Mouse (Mus musculus): ENCODE measurements at regions not wholly inside any gene's neighbourhood (a gene's known extent, or its start where the extent isn't known, plus 50 kb on each side); places are given as distances from the start of the nearest gene placed in this dataset.

GRCm38 (mm10) chr11:112366715-112367114, 415.3 kb upstream of the Sox9 start:
- Histone ChIP-seq H3K9me3 (ENCODE audit: low read length) (no peaks in the 10 kb centered on the region), H3K4me2 (replicated peaks; ENCODE audit: low read depth, low read length) (no peak overlapping the region), H3K4me1 (ENCODE audit: insufficient read depth, low read length) (no peaks in the 10 kb centered on the region), H3K4me3 (ENCODE audit: low read length) (no peak overlapping the region), H3K27ac (ENCODE audit: low read length) (no peak overlapping the region), H3K9ac (replicated peaks; ENCODE audit: low read length) (no peak overlapping the region), H3K36me3 (ENCODE audit: insufficient read depth, low read length) (no peaks in the 10 kb centered on the region), H3K27me3 (ENCODE audit: insufficient read depth, low read length) (no peaks in the 10 kb centered on the region)
- WGBS, result 92% methylated on average over 4 of the region's 4 CpGs
- no peak for ATAC-seq (ENCODE audit: low FRiP score, low TSS enrichment)

- no peak overlapping the region for H3K9ac ChIP-seq (replicated peaks; ENCODE audit: low read length)
- H3K27me3 ChIP-seq (ENCODE audit: insufficient read depth, low read length), result no peaks in the 10 kb centered on the region
- H3K4me2 ChIP-seq (replicated peaks; ENCODE audit: low read depth, low read length), result no peak overlapping the region
- no peaks in the 10 kb centered on the region for H3K9me3 ChIP-seq (ENCODE audit: low read length)
- WGBS, result 91% methylated on average over 4 of the region's 4 CpGs
- H3K36me3 ChIP-seq (ENCODE audit: insufficient read depth, low read length), result no peaks in the 10 kb centered on the region
- H3K4me3 ChIP-seq (ENCODE audit: low read length), result no peak overlapping the region
- no peak overlapping the region for H3K27ac ChIP-seq (ENCODE audit: low read length)
- no peak for ATAC-seq (ENCODE audit: low FRiP score, low TSS enrichment)
- H3K4me1 ChIP-seq (ENCODE audit: insufficient read depth, low read length), result no peaks in the 10 kb centered on the region
Observed at GRCm38 (mm10) chr11:112370941-112371340, 411.1 kb upstream of the Sox9 start.

GRCm38 (mm10) chr11:112400069-112400468, 382.0 kb upstream of the Sox9 start:
- 96% methylated on average over 3 of the region's 3 CpGs for WGBS
- no peaks in the 10 kb centered on the region for H3K4me1 ChIP-seq (ENCODE audit: insufficient read depth, low read length)
- H3K9me3 ChIP-seq (ENCODE audit: low read length), result no peaks in the 10 kb centered on the region
- no peak overlapping the region for H3K27ac ChIP-seq (ENCODE audit: low read length)
- H3K4me2 ChIP-seq (replicated peaks; ENCODE audit: low read depth, low read length), result no peak overlapping the region
- no peaks in the 10 kb centered on the region for H3K27me3 ChIP-seq (ENCODE audit: insufficient read depth, low read length)
- no peak overlapping the region for H3K9ac ChIP-seq (replicated peaks; ENCODE audit: low read length)
- no peaks in the 10 kb centered on the region for H3K36me3 ChIP-seq (ENCODE audit: insufficient read depth, low read length)
- ATAC-seq (ENCODE audit: low FRiP score, low TSS enrichment), result no peak
- no peak overlapping the region for H3K4me3 ChIP-seq (ENCODE audit: low read length)

GRCm38 (mm10) chr11:112407681-112408080, 374.3 kb upstream of the Sox9 start:
- no peaks in the 10 kb centered on the region for H3K9me3 ChIP-seq (ENCODE audit: low read length)
- H3K27me3 ChIP-seq (ENCODE audit: insufficient read depth, low read length), result no peaks in the 10 kb centered on the region
- no peak overlapping the region for H3K27ac ChIP-seq (ENCODE audit: low read length)
- H3K9ac ChIP-seq (replicated peaks; ENCODE audit: low read length), result no peak overlapping the region
- no peak overlapping the region for H3K4me2 ChIP-seq (replicated peaks; ENCODE audit: low read depth, low read length)
- no peak overlapping the region for H3K4me3 ChIP-seq (ENCODE audit: low read length)
- no peaks in the 10 kb centered on the region for H3K36me3 ChIP-seq (ENCODE audit: insufficient read depth, low read length)
- H3K4me1 ChIP-seq (ENCODE audit: insufficient read depth, low read length), result no peaks in the 10 kb centered on the region
- ATAC-seq (ENCODE audit: low FRiP score, low TSS enrichment), result no peak
- WGBS, result 91% methylated on average over 8 of the region's 8 CpGs

- Histone ChIP-seq H3K36me3 (ENCODE audit: insufficient read depth, low read length) (no peaks in the 10 kb centered on the region), H3K9ac (replicated peaks; ENCODE audit: low read length) (no peak overlapping the region), H3K4me1 (ENCODE audit: insufficient read depth, low read length) (no peaks in the 10 kb centered on the region), H3K4me2 (replicated peaks; ENCODE audit: low read depth, low read length) (no peak overlapping the region), H3K4me3 (ENCODE audit: low read length) (no peak overlapping the region), H3K27me3 (ENCODE audit: insufficient read depth, low read length) (no peaks in the 10 kb centered on the region), H3K9me3 (ENCODE audit: low read length) (no peaks in the 10 kb centered on the region), H3K27ac (ENCODE audit: low read length) (no peak overlapping the region)
- ATAC-seq (ENCODE audit: low FRiP score, low TSS enrichment), result no peak
- 36% methylated on average over 4 of the region's 4 CpGs for WGBS
Observed at GRCm38 (mm10) chr11:112412434-112412833, 369.6 kb upstream of the Sox9 start.

GRCm38 (mm10) chr11:112442639-112443038, 339.4 kb upstream of the Sox9 start:
- Histone ChIP-seq H3K9me3 (ENCODE audit: low read length) (no peaks in the 10 kb centered on the region), H3K4me2 (replicated peaks; ENCODE audit: low read depth, low read length) (no peak overlapping the region), H3K27me3 (ENCODE audit: insufficient read depth, low read length) (no peaks in the 10 kb centered on the region), H3K9ac (replicated peaks; ENCODE audit: low read length) (no peak overlapping the region), H3K4me1 (ENCODE audit: insufficient read depth, low read length) (no peaks in the 10 kb centered on the region), H3K27ac (ENCODE audit: low read length) (no peak overlapping the region), H3K36me3 (ENCODE audit: insufficient read depth, low read length) (no peaks in the 10 kb centered on the region), H3K4me3 (ENCODE audit: low read length) (no peak overlapping the region)
- WGBS, result 90% methylated on average over 1 of the region's 1 CpGs
- ATAC-seq (ENCODE audit: low FRiP score, low TSS enrichment), result no peak

GRCm38 (mm10) chr11:112443890-112444289, 338.1 kb upstream of the Sox9 start:
- Histone ChIP-seq H3K4me3 (ENCODE audit: low read length) (no peak overlapping the region), H3K4me2 (replicated peaks; ENCODE audit: low read depth, low read length) (no peak overlapping the region), H3K36me3 (ENCODE audit: insufficient read depth, low read length) (no peaks in the 10 kb centered on the region), H3K9ac (replicated peaks; ENCODE audit: low read length) (no peak overlapping the region), H3K9me3 (ENCODE audit: low read length) (no peaks in the 10 kb centered on the region), H3K27ac (ENCODE audit: low read length) (no peak overlapping the region), H3K4me1 (ENCODE audit: insufficient read depth, low read length) (no peaks in the 10 kb centered on the region), H3K27me3 (ENCODE audit: insufficient read depth, low read length) (no peaks in the 10 kb centered on the region)
- 81% methylated on average over 4 of the region's 4 CpGs for WGBS
- ATAC-seq (ENCODE audit: low FRiP score, low TSS enrichment), result no peak

- ATAC-seq (ENCODE audit: low FRiP score, low TSS enrichment), result no peak
- Histone ChIP-seq H3K4me1 (ENCODE audit: insufficient read depth, low read length) (no peaks in the 10 kb centered on the region), H3K27ac (ENCODE audit: low read length) (no peak overlapping the region), H3K36me3 (ENCODE audit: insufficient read depth, low read length) (no peaks in the 10 kb centered on the region), H3K9ac (replicated peaks; ENCODE audit: low read length) (no peak overlapping the region), H3K4me2 (replicated peaks; ENCODE audit: low read depth, low read length) (no peak overlapping the region), H3K27me3 (ENCODE audit: insufficient read depth, low read length) (no peaks in the 10 kb centered on the region), H3K4me3 (ENCODE audit: low read length) (no peak overlapping the region), H3K9me3 (ENCODE audit: low read length) (no peaks in the 10 kb centered on the region)
- 56% methylated on average over 5 of the region's 5 CpGs for WGBS
Observed at GRCm38 (mm10) chr11:112449632-112450031, 332.4 kb upstream of the Sox9 start.

- no peak overlapping the region for H3K9ac ChIP-seq (replicated peaks; ENCODE audit: low read length)
- H3K9me3 ChIP-seq (ENCODE audit: low read length), result no peaks in the 10 kb centered on the region
- WGBS, result 28% methylated on average over 6 of the region's 6 CpGs
- H3K27ac ChIP-seq (ENCODE audit: low read length), result no peak overlapping the region
- no peak overlapping the region for H3K4me2 ChIP-seq (replicated peaks; ENCODE audit: low read depth, low read length)
- ATAC-seq (ENCODE audit: low FRiP score, low TSS enrichment), result no peak
- H3K4me3 ChIP-seq (ENCODE audit: low read length), result no peak overlapping the region
- no peaks in the 10 kb centered on the region for H3K4me1 ChIP-seq (ENCODE audit: insufficient read depth, low read length)
- H3K36me3 ChIP-seq (ENCODE audit: insufficient read depth, low read length), result no peaks in the 10 kb centered on the region
- H3K27me3 ChIP-seq (ENCODE audit: insufficient read depth, low read length), result no peaks in the 10 kb centered on the region
Observed at GRCm38 (mm10) chr11:112450227-112450626, 331.8 kb upstream of the Sox9 start.

GRCm38 (mm10) chr11:112458075-112458474, 323.9 kb upstream of the Sox9 start:
- no peak overlapping the region for H3K9ac ChIP-seq (replicated peaks; ENCODE audit: low read length)
- no peak overlapping the region for H3K27ac ChIP-seq (ENCODE audit: low read length)
- no peaks in the 10 kb centered on the region for H3K36me3 ChIP-seq (ENCODE audit: insufficient read depth, low read length)
- H3K27me3 ChIP-seq (ENCODE audit: insufficient read depth, low read length), result no peaks in the 10 kb centered on the region
- H3K4me3 ChIP-seq (ENCODE audit: low read length), result no peak overlapping the region
- no peaks in the 10 kb centered on the region for H3K4me1 ChIP-seq (ENCODE audit: insufficient read depth, low read length)
- 96% methylated on average over 2 of the region's 2 CpGs for WGBS
- no peak overlapping the region for H3K4me2 ChIP-seq (replicated peaks; ENCODE audit: low read depth, low read length)
- no peak for ATAC-seq (ENCODE audit: low FRiP score, low TSS enrichment)
- no peaks in the 10 kb centered on the region for H3K9me3 ChIP-seq (ENCODE audit: low read length)

GRCm38 (mm10) chr11:112463121-112463520, 318.9 kb upstream of the Sox9 start:
- Histone ChIP-seq H3K9me3 (ENCODE audit: low read length) (no peaks in the 10 kb centered on the region), H3K4me2 (replicated peaks; ENCODE audit: low read depth, low read length) (no peak overlapping the region), H3K4me3 (ENCODE audit: low read length) (no peak overlapping the region), H3K4me1 (ENCODE audit: insufficient read depth, low read length) (no peaks in the 10 kb centered on the region), H3K27ac (ENCODE audit: low read length) (no peak overlapping the region), H3K27me3 (ENCODE audit: insufficient read depth, low read length) (no peaks in the 10 kb centered on the region), H3K36me3 (ENCODE audit: insufficient read depth, low read length) (no peaks in the 10 kb centered on the region), H3K9ac (replicated peaks; ENCODE audit: low read length) (no peak overlapping the region)
- WGBS, result 88% methylated on average over 1 of the region's 1 CpGs
- ATAC-seq (ENCODE audit: low FRiP score, low TSS enrichment), result no peak
